Mouse (Mus musculus) kidney, postnatal 0 days (tissue): ENCODE measurements around the gene Mmp10. TPM values are rescaled to one million over a fixed set of nuclear protein-coding genes. Genes with fewer than 3 reads are reported as not detected.
A peak's percentile ranks its signal among the peaks of the same experiment; 100 is the strongest.

Experiments
- ATAC-seq: fragments of 200-750 bp; cut with Nextera tagmentation; replicated peaks from 2 replicates; pipeline ENCODE4 v1.8.0; 2017; ENCODE audit warnings: low read depth, moderate number of reproducible peaks, moderate TSS enrichment, moderate library complexity; ENCODE audit not compliant: low FRiP score
- DNase-seq: peaks from one replicate; pipeline ENCODE4 v3.0.0-alpha.2; 2016; ENCODE audit warnings: low spot score
- H3K27ac ChIP-seq: fragments of 300-500 bp; sonication (generic); 2 replicates; pipeline ENCODE4 v1.5.1; 2014; ENCODE audit warnings: mild to moderate bottlenecking
- H3K27me3 ChIP-seq: fragments of 300-500 bp; sonication (generic); 2 replicates; pipeline ENCODE4 v1.6.1; 2014; ENCODE audit warnings: low read length, mixed read lengths; ENCODE audit not compliant: insufficient read depth
- H3K36me3 ChIP-seq: fragments of 300-500 bp; sonication (generic); 2 replicates; pipeline ENCODE4 v1.6.1; 2014; ENCODE audit warnings: low read length, mixed read lengths; ENCODE audit not compliant: insufficient read depth
- H3K4me1 ChIP-seq: fragments of 300-500 bp; sonication (generic); replicated peaks from 2 replicates; pipeline ENCODE4 v1.6.1; 2014; ENCODE audit warnings: antibody characterized with exemption, low read length, mixed read lengths; ENCODE audit not compliant: insufficient read depth
- H3K4me2 ChIP-seq: fragments of 300-500 bp; sonication (generic); 2 replicates; pipeline ENCODE4 v1.6.1; 2014; ENCODE audit warnings: mild to moderate bottlenecking, low read length, moderate library complexity, mixed read lengths
- H3K4me3 ChIP-seq: fragments of 300-500 bp; sonication (generic); replicated peaks from 2 replicates; pipeline ENCODE4 v1.5.1; 2014; ENCODE audit warnings: low read depth, low read length
- H3K9ac ChIP-seq: fragments of 300-500 bp; sonication (generic); 2 replicates; pipeline ENCODE4 v1.6.1; 2014; ENCODE audit warnings: low read depth, low read length
- H3K9me3 ChIP-seq: fragments of 300-500 bp; sonication (generic); replicated peaks from 2 replicates; pipeline ENCODE4 v1.6.1; 2016; ENCODE audit warnings: low read length, inconsistent platforms, mixed read lengths
- CTCF ChIP-seq: IDR thresholded peaks from 2 replicates; pipeline ENCODE4 v1.5.1; 2016; ENCODE audit warnings: antibody characterized with exemption, low read depth, mild to moderate bottlenecking, moderate library complexity
- WGBS: fragments of 180-500 bp; shearing (Covaris S2); extraction: QIAGEN DNeasy Blood & Tissue Kit; methylation state at CpG from one replicate; pipeline ENCODE4 v1.1.7; 2014; 5-methylcytosine and 5-hydroxymethylcytosine counted together
- polyA plus RNA-seq: library from polyadenylated mRNA; unstranded; fragments of >200 nt; fragmentation: Nextera tagmentation; extraction: Ambion mirVana; gene quantifications from 2 replicates; pipeline ENCODE4 v1.2.1, GENCODE M21; 2015

Gene Mmp10
- polyA plus RNA-seq, 1 experiment from 2014 or later, result 0.07 TPM

- H3K4me1 ChIP-seq, result no peaks in the 10 kb centered on the region
- H3K9me3 ChIP-seq, result no peaks in the 10 kb centered on the region
- ATAC-seq, result no peak
- no peaks in the 10 kb centered on the region for H3K27me3 ChIP-seq
- H3K4me2 ChIP-seq, result no peak overlapping the region
- 39% methylated on average over 10 of the region's 10 CpGs for WGBS
- no peak for TF ChIP-seq CTCF
- peak; percentile 3 for DNase-seq
- no peak overlapping the region for H3K27ac ChIP-seq
- H3K4me3 ChIP-seq, result no peak overlapping the region
- H3K36me3 ChIP-seq, result no peaks in the 10 kb centered on the region
- H3K9ac ChIP-seq, result no peak overlapping the region
Measured at GRCm38 (mm10) chr9:7509619-7510233, 7.6 kb downstream of the Mmp10 start.

- ATAC-seq (peak; percentile 25; the same call in 1 of the 2 replicates), DNase-seq (peak; percentile 3)
- no peaks in the 10 kb centered on the region for H3K27me3 ChIP-seq
- WGBS, result 57% methylated on average over 4 of the region's 4 CpGs
- H3K4me2 ChIP-seq, result no peak overlapping the region
- H3K9ac ChIP-seq, result no peak overlapping the region
- H3K27ac ChIP-seq, result no peak overlapping the region
- no peaks in the 10 kb centered on the region for H3K4me1 ChIP-seq
- H3K4me3 ChIP-seq, result no peak overlapping the region
- no peaks in the 10 kb centered on the region for H3K36me3 ChIP-seq
- H3K9me3 ChIP-seq, result no peaks in the 10 kb centered on the region
- TF ChIP-seq CTCF, result no peak
Measured at GRCm38 (mm10) chr9:7517944-7518571, 15.9 kb downstream of the Mmp10 start.

- Histone ChIP-seq H3K9me3 (no peaks in the 10 kb centered on the region), H3K4me3 (no peak overlapping the region), H3K4me1 (no peaks in the 10 kb centered on the region), H3K4me2 (no peak overlapping the region), H3K27ac (no peak overlapping the region), H3K27me3 (no peaks in the 10 kb centered on the region), H3K36me3 (no peaks in the 10 kb centered on the region), H3K9ac (no peak overlapping the region)
- ATAC-seq (no peak), DNase-seq (no peak)
- WGBS, result 55% methylated on average over 4 of the region's 4 CpGs
- no peak for TF ChIP-seq CTCF
Measured at GRCm38 (mm10) chr9:7526255-7526940, 24.2 kb downstream of the Mmp10 start.

- no peaks in the 10 kb centered on the region for H3K27me3 ChIP-seq
Measured at GRCm38 (mm10) chr9:7542763-7543162, 40.6 kb downstream of the Mmp10 start.

DNA sequence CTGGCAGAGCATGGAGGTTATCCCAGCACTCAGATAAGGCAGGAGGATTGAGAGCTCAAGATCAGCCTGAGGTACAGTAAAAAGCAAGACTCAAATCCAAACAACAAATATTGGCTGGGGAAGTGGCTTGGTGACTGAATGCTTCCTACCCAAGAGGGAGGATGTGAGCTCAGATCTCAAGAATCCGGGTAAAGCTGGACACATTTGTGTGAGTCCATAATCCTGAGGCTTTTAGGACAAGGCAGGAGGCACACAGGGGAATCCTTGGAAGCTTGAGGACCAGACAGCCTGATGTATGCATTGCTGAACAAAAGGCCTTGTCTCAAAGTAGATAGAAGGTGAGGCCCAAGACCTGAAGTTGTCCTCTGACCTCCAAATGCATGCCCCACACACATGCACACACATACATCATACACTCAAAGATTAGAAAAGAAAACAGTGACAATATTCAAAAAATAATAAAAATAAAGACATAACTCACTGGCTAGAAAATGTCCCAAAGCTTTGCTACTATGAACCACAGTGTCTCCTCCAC, 42.8 kb downstream of the Mmp10 start:
- 70% methylated on average over 1 of the region's 1 CpGs for WGBS
- ATAC-seq, result peak; percentile 40; the same call in 1 of the 2 replicates
- H3K27ac ChIP-seq, result no peak overlapping the region
- H3K9ac ChIP-seq, result no peak overlapping the region
- H3K4me3 ChIP-seq, result no peak overlapping the region
- no peaks in the 10 kb centered on the region for H3K27me3 ChIP-seq
- peak; percentile 31 for DNase-seq
- TF ChIP-seq CTCF, result no peak
- no peak overlapping the region for H3K4me2 ChIP-seq
- H3K4me1 ChIP-seq, result no peaks in the 10 kb centered on the region
- H3K36me3 ChIP-seq, result no peaks in the 10 kb centered on the region
- H3K9me3 ChIP-seq, result no peaks in the 10 kb centered on the region

More at GRCm38 (mm10) chr9:7542763-7543162, 40.6 kb downstream of the Mmp10 start:
- Histone ChIP-seq H3K9ac (no peak overlapping the region), H3K4me3 (no peak overlapping the region), H3K4me1 (no peaks in the 10 kb centered on the region), H3K27ac (no peak overlapping the region), H3K9me3 (no peaks in the 10 kb centered on the region), H3K4me2 (no peak overlapping the region), H3K36me3 (no peaks in the 10 kb centered on the region)
- no peak for DNase-seq
- TF ChIP-seq CTCF, result no peak
- no peak for ATAC-seq

- TF ChIP-seq CTCF, result no peak
- Histone ChIP-seq H3K27me3 (no peaks in the 10 kb centered on the region), H3K9me3 (no peaks in the 10 kb centered on the region), H3K9ac (no peak overlapping the region), H3K4me2 (no peak overlapping the region), H3K4me1 (no peaks in the 10 kb centered on the region), H3K27ac (no peak overlapping the region), H3K4me3 (no peak overlapping the region), H3K36me3 (no peaks in the 10 kb centered on the region)
- ATAC-seq (peak; percentile 84), DNase-seq (peak; percentile 81)
- 26% methylated on average over 1 of the region's 1 CpGs for WGBS
Measured at GRCm38 (mm10) chr9:7545471-7545870, 43.3 kb downstream of the Mmp10 start.
